Mouse (Mus musculus) testis, adult 2 months (tissue): ENCODE results near the gene Dntt.

Experiments used
- CTCF ChIP-seq: fragments of 200-500 bp; IDR thresholded peaks from 2 replicates; pipeline ENCODE4 v1.5.1; 2012; ENCODE audit warnings: low read depth, mild to moderate bottlenecking, inconsistent platforms, low read length, moderate library complexity; ENCODE audit not compliant: control insufficient read depth, insufficient read depth, insufficient replicate concordance
- POLR2A ChIP-seq: fragments of 200-500 bp; IDR thresholded peaks from 2 replicates; pipeline ENCODE4 v1.6.1; 2012; ENCODE audit warnings: low read depth, mild to moderate bottlenecking, inconsistent platforms, low read length, moderate library complexity; ENCODE audit not compliant: control insufficient read depth

- TF ChIP-seq POLR2A (no peak), CTCF (no peak)
These were observed 29.5 kb upstream of the Dntt start for GRCm38 (mm10) chr19:40999569-40999968.
